Mouse (Mus musculus): ENCODE measurements around the gene Tysnd1.

Gene Tysnd1

GRCm38 (mm10) chr10:61694870-61695670, at the start of gene Tysnd1:
TSS of gene Tysnd1 (plus strand) at chr10:61695514.
- DNase-seq, result peak; percentile 99

GRCm38 (mm10) chr10:61646557-61646956, 48.8 kb upstream of the Tysnd1 start:
- DNase-seq, result no peak

- DNase-seq, result peak; percentile 88
Observed at GRCm38 (mm10) chr10:61647790-61648736, 47.3 kb upstream of the Tysnd1 start, which contains the start of gene Ppa1. TSS of gene Ppa1 (plus strand) at chr10:61648552.

GRCm38 (mm10) chr10:61648737-61649645, 46.3 kb upstream of the Tysnd1 start:
- no peak for DNase-seq

GRCm38 (mm10) chr10:61654105-61654504, 41.2 kb upstream of the Tysnd1 start:
- DNase-seq, result no peak

GRCm38 (mm10) chr10:61654691-61655090, 40.6 kb upstream of the Tysnd1 start:
- DNase-seq, result no peak

- no peak for DNase-seq
Observed at GRCm38 (mm10) chr10:61655188-61655587, 40.1 kb upstream of the Tysnd1 start.

- DNase-seq, result no peak
Observed at GRCm38 (mm10) chr10:61656928-61657882, 38.1 kb upstream of the Tysnd1 start.

GRCm38 (mm10) chr10:61657985-61658384, 37.3 kb upstream of the Tysnd1 start:
- DNase-seq, result no peak

GRCm38 (mm10) chr10:61661887-61662286, 33.4 kb upstream of the Tysnd1 start:
- no peak for DNase-seq

- peak; percentile 36 for DNase-seq
Observed at GRCm38 (mm10) chr10:61662391-61662988, 32.8 kb upstream of the Tysnd1 start.

GRCm38 (mm10) chr10:61665111-61665510, 30.2 kb upstream of the Tysnd1 start:
- DNase-seq, result no peak

GRCm38 (mm10) chr10:61665651-61666050, 29.7 kb upstream of the Tysnd1 start:
- no peak for DNase-seq

- no peak for DNase-seq
Observed at GRCm38 (mm10) chr10:61669289-61669688, 26.0 kb upstream of the Tysnd1 start.

- no peak for DNase-seq
Observed at GRCm38 (mm10) chr10:61669896-61670295, 25.4 kb upstream of the Tysnd1 start.

GRCm38 (mm10) chr10:61670758-61671157, 24.6 kb upstream of the Tysnd1 start:
- no peak for DNase-seq

GRCm38 (mm10) chr10:61675935-61676334, 19.4 kb upstream of the Tysnd1 start:
- no peak for DNase-seq

- no peak for DNase-seq
Observed at GRCm38 (mm10) chr10:61679545-61679944, 15.8 kb upstream of the Tysnd1 start.

GRCm38 (mm10) chr10:61680015-61680913, 15.1 kb upstream of the Tysnd1 start, which contains the start of gene Sar1a:
TSS of gene Sar1a (plus strand) at chr10:61680299.
- peak; percentile 98 for DNase-seq

GRCm38 (mm10) chr10:61689405-61689804, 5.9 kb upstream of the Tysnd1 start:
- no peak for DNase-seq

All from right cerebral cortex, postnatal 14 days (tissue).